Mouse (Mus musculus) liver, postnatal 0 days (tissue): Measurements from ENCODE around the gene Cnst.

Experiments
- CTCF ChIP-seq: sonication (generic); IDR thresholded peaks from 2 replicates; pipeline ENCODE4 v1.5.1; 2016; ENCODE audit warnings: antibody characterized with exemption, low read depth
- EP300 ChIP-seq: IDR thresholded peaks from 2 replicates; pipeline ENCODE4 v1.6.1; 2016; ENCODE audit warnings: antibody characterized with exemption, low read depth, mild to moderate bottlenecking

DNA sequence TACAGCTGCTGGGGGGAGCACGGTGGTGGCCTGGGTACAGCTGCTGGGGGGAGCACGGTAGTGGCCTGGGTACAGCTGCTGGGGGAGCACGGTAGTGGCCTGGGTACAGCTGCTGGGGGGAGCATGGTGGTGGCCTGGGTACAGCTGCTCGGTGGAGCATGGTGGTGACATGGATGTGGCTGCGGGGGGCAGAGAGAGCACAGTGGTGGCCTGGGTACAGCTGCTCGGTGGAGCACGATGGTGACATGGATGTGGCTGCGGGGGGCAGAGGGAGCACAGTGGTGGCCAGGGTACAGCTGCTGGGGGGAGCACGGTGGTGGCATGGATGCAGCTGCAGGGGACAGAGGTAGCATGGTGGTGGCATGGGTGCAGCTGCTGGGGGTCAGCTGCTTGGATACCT, 39.5 kb downstream of the Cnst start:
- no peak for TF ChIP-seq EP300
- TF ChIP-seq CTCF, result no peak
